Comparison of ENCODE assay signal across 8 mouse cellular contexts in the genomic region with DNA sequence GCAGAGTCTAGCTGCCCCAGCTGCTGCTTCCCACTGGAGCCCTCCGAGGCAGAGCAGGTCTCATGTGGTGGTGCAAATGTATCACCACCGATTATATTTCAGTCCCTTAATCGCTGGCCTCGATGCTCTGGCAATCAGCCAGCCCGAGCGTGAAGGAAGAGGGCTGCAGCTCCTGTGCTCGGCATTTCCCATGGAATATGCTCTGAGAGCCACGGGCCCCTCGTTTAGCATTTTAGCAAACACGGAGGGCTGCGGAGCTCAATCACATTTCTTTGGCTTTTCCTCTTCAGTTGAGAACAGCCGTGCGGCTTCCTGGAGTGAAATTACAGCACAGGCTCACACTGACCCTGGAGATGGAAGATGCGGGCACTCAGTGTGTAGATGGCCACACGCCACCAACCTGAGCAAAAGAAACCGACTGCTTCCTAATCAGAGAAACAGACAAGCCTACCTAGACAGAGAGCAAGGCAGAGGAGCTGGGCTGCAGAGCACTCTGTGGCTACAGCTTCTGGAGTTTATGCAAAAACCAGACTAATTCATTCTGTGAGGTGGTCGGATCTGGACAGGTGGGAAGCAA.
DNase-seq lines count a peak whose midpoint lies in the region; ATAC-seq lines count a peak whose summit lies in the region.

No protein-coding gene starts in this region.

- H3K4me2 ChIP-seq in forebrain, embryonic 16.5 days (ENCODE audit: low read length) = peak overlapping the region; percentile 51
- H3K4me2 ChIP-seq in limb, embryonic 11.5 days (ENCODE audit: low read depth, severe bottlenecking) = no peak overlapping the region

- no peaks in the 10 kb centered on the region for H3K9me3 ChIP-seq in forebrain, embryonic 16.5 days (ENCODE audit: control insufficient read depth, low read length)
- no peaks in the 10 kb centered on the region for H3K9me3 ChIP-seq in limb, embryonic 11.5 days (ENCODE audit: control insufficient read depth, low read length)

- peak overlapping the region; percentile 28 for H3K4me3 ChIP-seq in forebrain, embryonic 16.5 days (replicated peaks; ENCODE audit: low read length)
- H3K4me3 ChIP-seq in limb, embryonic 11.5 days (ENCODE audit: low read depth, low read length) = no peak overlapping the region

- 16% methylated on average over 17 of the region's 17 CpGs for WGBS in forebrain, embryonic 16.5 days
- 61% methylated on average over 17 of the region's 17 CpGs for WGBS in limb, embryonic 11.5 days

- peak; percentile 66 for ATAC-seq in forebrain, embryonic 16.5 days
- 0 out of 2 replicates have a peak, but pooled peaks have one; percentile 29 for ATAC-seq in limb, embryonic 11.5 days (ENCODE audit: insufficient number of reproducible peaks, low FRiP score, low TSS enrichment, low read depth)

- DNase-seq in left cerebral cortex, postnatal 4 days = peak; percentile 72
- DNase-seq in left cerebral cortex, adult 9 months (ENCODE audit: low spot score in 2 of 2) = no peak
- peak; percentile 87 for DNase-seq in cerebellum, adult 9-11 months
- DNase-seq in limb, embryonic 11.5 days (ENCODE audit: low spot score) = peak; percentile 29
- peak; percentile 83 for DNase-seq in retina, postnatal 1 day
- no peak for DNase-seq in urinary bladder, adult 18-20 months (ENCODE audit: low spot score in 2 of 2)
- DNase-seq in urinary bladder, postnatal 4 days (ENCODE audit: low spot score in 2 of 2) = no peak

- peak overlapping the region; percentile 36 for H3K9ac ChIP-seq in forebrain, embryonic 16.5 days (replicated peaks; ENCODE audit: low read depth, low read length)
- H3K9ac ChIP-seq in limb, embryonic 11.5 days (ENCODE audit: low read length) = no peak overlapping the region

- H3K4me1 ChIP-seq in forebrain, embryonic 16.5 days (replicated peaks; ENCODE audit: control insufficient read depth, insufficient read depth, low read length) = peaks cover 7% of the 10 kb centered on the region
- H3K4me1 ChIP-seq in limb, embryonic 11.5 days (ENCODE audit: control insufficient read depth, insufficient read depth, low read length) = no peaks in the 10 kb centered on the region

- no peaks in the 10 kb centered on the region for H3K36me3 ChIP-seq in forebrain, embryonic 16.5 days (ENCODE audit: control insufficient read depth, insufficient read depth)
- H3K36me3 ChIP-seq in limb, embryonic 11.5 days (ENCODE audit: control insufficient read depth, insufficient read depth, low read length) = no peaks in the 10 kb centered on the region

- no peak overlapping the region for H3K27ac ChIP-seq in forebrain, embryonic 16.5 days (ENCODE audit: low read length)
- no peak overlapping the region for H3K27ac ChIP-seq in limb, embryonic 11.5 days (replicated peaks; ENCODE audit: low read depth, low read length)

- intact Hi-C loops in left cerebral cortex, postnatal 4 days (cut with DNase I) = no loop called here

- no peaks in the 10 kb centered on the region for H3K27me3 ChIP-seq in forebrain, embryonic 16.5 days (replicated peaks; ENCODE audit: control insufficient read depth, insufficient read depth, low read length)
- H3K27me3 ChIP-seq in limb, embryonic 11.5 days (ENCODE audit: control insufficient read depth, insufficient read depth, low read length) = no peaks in the 10 kb centered on the region

Comparison
In these comparisons a context has a peak if more than half of its experiments do, and no peak if none do; other contexts are left out.
1. DNase-seq: peak in left cerebral cortex, postnatal 4 days (single experiment), cerebellum, adult 9-11 months (single experiment), limb, embryonic 11.5 days (single experiment) and retina, postnatal 1 day (single experiment); none in left cerebral cortex, adult 9 months (0 of 2), urinary bladder, adult 18-20 months (0 of 2) and urinary bladder, postnatal 4 days (0 of 2).